Mouse (Mus musculus) neutrophil, adult 65 days (primary cell): ENCODE results near the gene Srpk1. TPM values are rescaled to one million over a fixed set of nuclear protein-coding genes. Genes with fewer than 3 reads are reported as not detected.

Experiments used
- total RNA-seq: library from RNA; stranded (reverse); gene quantifications from 2 replicates; pipeline ENCODE4 v1.2.4, GENCODE M21; 2023

Srpk1 gene
- total RNA-seq = 45.7 and 51.2 TPM in 2 replicates

GRCm38 (mm10) chr17:28622300-28622759 lies at the start of gene Srpk1:
TSS of gene Srpk1 (minus strand) at chr17:28622709.

GRCm38 (mm10) chr17:28575244-28576125 lies 47.0 kb downstream of the Srpk1 start, which contains the start of gene Lhfpl5:
TSS of gene Lhfpl5 (plus strand) at chr17:28575641.

GRCm38 (mm10) chr17:28560598-28560997 lies 61.9 kb downstream of the Srpk1 start, which contains the start of gene Clps:
TSS of gene Clps (minus strand) at chr17:28560766.

GRCm38 (mm10) chr17:28549111-28549510 lies 73.4 kb downstream of the Srpk1 start, which contains the start of gene Clpsl2:
TSS of gene Clpsl2 (plus strand) at chr17:28549411.

Other genes with a start within 250 kb of the Srpk1 start
- gene Fkbp5, start 105.2 kb downstream of the Srpk1 start, total RNA-seq = 34.3 and 41.9 TPM in 2 replicates
- 2.4 and 2.6 TPM in 2 replicates for gene Armc12, start 91.9 kb downstream of the Srpk1 start, total RNA-seq
- gene Clpsl2, start 73.3 kb downstream of the Srpk1 start, total RNA-seq = not detected in 2 replicates
- gene Clps, start 61.9 kb downstream of the Srpk1 start, total RNA-seq = not detected in 2 replicates
- gene Lhfpl5, start 47.1 kb downstream of the Srpk1 start, total RNA-seq = not detected in 2 replicates
- gene Slc26a8, start 67.5 kb upstream of the Srpk1 start, total RNA-seq = 1.9 and 5.3 TPM in 2 replicates
- 209 and 318 TPM in 2 replicates for gene Mapk14, start 68.6 kb upstream of the Srpk1 start, total RNA-seq
- 9.2 and 11.5 TPM in 2 replicates for gene AC170998.1, start 103.4 kb upstream of the Srpk1 start, total RNA-seq
- 190 and 258 TPM in 2 replicates for gene Mapk13, start 146.6 kb upstream of the Srpk1 start, total RNA-seq
- gene Brpf3, start 178.4 kb upstream of the Srpk1 start, total RNA-seq = 45.1 and 53.0 TPM in 2 replicates
- gene Pnpla1, start 235.7 kb upstream of the Srpk1 start, total RNA-seq = 7.0 and 7.3 TPM in 2 replicates